Mouse (Mus musculus): ENCODE data around the gene Serpinb9b.

DNA sequence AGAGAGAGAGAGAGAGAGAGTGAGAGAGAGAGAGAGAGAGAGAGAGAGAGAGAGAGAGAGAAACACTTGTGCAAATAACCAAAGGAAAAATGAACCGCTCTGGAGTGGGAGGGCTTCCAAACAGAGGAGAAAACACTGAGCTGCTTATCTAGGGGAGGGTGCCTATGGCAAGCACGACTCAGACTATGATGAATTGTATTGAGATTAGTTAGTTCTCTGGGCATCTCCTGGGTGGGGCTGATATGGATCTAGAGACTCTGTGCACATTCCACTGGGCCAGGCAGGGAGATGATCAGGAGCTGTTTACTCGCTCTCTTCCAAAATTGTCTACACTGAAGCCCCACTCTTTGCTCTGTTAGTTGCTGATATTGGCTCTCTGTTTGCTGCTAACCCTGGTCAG lies 24.5 kb downstream of the Serpinb9b start:
- TF ChIP-seq POLR2A (IDR thresholded peaks at IDR 0.05; ENCODE audit: low read depth, low read length), result no peak
- TF ChIP-seq CTCF (IDR thresholded peaks at IDR 0.05; ENCODE audit: extremely low read depth, insufficient read depth, insufficient read length, insufficient replicate concordance), result no peak
